Mouse (Mus musculus): ENCODE data around the gene Luc7l2. TPM values are rescaled to one million over a fixed set of nuclear protein-coding genes. Genes with fewer than 3 reads are reported as not detected.
A peak's percentile ranks its signal among the peaks of the same experiment; 100 is the strongest.

Luc7l2 gene
- polyA plus RNA-seq, 1 experiment from 2014 or later, result 43.1 TPM

- ATAC-seq (ENCODE audit: low read depth), result no peak
- Histone ChIP-seq H3K4me1 (ENCODE audit: control insufficient read depth, insufficient read depth, low read length) (no peaks in the 10 kb centered on the region), H3K9me3 (ENCODE audit: control insufficient read depth, low read length) (no peaks in the 10 kb centered on the region), H3K36me3 (ENCODE audit: control insufficient read depth, insufficient read depth, low read length) (peaks cover 64% of the 10 kb centered on the region), H3K4me2 (ENCODE audit: low read depth, low read length) (no peak overlapping the region), H3K9ac (ENCODE audit: low read depth, low read length) (no peak overlapping the region), H3K4me3 (ENCODE audit: low read depth, low read length) (no peak overlapping the region), H3K27me3 (replicated peaks; ENCODE audit: control insufficient read depth, insufficient read depth, low read length) (no peaks in the 10 kb centered on the region), H3K27ac (replicated peaks; ENCODE audit: low read depth, low read length) (no peak overlapping the region)
- 80% methylated on average over 2 of the region's 2 CpGs for WGBS
- DNase-seq (ENCODE audit: low spot score), result no peak
These were observed 58.8 kb downstream of the Luc7l2 start for GRCm38 (mm10) chr6:38609892-38610291.

GRCm38 (mm10) chr6:38622406-38622805 is 71.3 kb downstream of the Luc7l2 start:
- H3K4me1 ChIP-seq (ENCODE audit: control insufficient read depth, insufficient read depth, low read length), result no peaks in the 10 kb centered on the region; the same call in 1 of the 2 replicates
- no peak overlapping the region for H3K4me3 ChIP-seq (ENCODE audit: low read depth, low read length)
- no peak overlapping the region for H3K9ac ChIP-seq (ENCODE audit: low read depth, low read length)
- H3K4me2 ChIP-seq (ENCODE audit: low read depth, low read length), result no peak overlapping the region
- no peaks in the 10 kb centered on the region for H3K27me3 ChIP-seq (replicated peaks; ENCODE audit: control insufficient read depth, insufficient read depth, low read length)
- no peak overlapping the region for H3K27ac ChIP-seq (replicated peaks; ENCODE audit: low read depth, low read length)
- 0 out of 2 replicates have a peak, but pooled peaks cover 9% of the 10 kb centered on the region for H3K9me3 ChIP-seq (ENCODE audit: control insufficient read depth, low read length)
- no peak for ATAC-seq (ENCODE audit: low read depth)
- H3K36me3 ChIP-seq (ENCODE audit: control insufficient read depth, insufficient read depth, low read length), result peaks cover 38% of the 10 kb centered on the region
- WGBS, result 93% methylated on average over 1 of the region's 1 CpGs
- no peak for DNase-seq (ENCODE audit: low spot score)

DNA sequence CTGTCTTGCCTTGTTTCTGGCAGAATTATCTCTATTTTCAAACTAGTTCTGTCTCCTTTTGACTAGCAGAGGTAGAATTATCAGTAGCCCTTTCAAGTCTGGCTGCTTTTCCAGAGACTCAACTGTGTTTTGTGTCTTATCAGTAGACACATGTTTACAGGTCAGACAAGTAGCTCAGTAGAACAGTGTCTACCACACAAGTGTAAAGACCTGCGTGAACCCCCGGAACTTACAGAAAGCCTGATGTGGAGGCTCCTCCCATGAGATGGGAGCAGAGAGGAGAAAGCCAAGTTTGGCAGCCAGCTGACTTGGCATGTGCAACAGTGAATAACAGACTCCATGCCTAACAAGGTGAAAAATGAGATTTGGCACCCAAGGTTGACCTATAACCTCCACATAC is 72.3 kb downstream of the Luc7l2 start:
- 85% methylated on average over 2 of the region's 2 CpGs for WGBS
- H3K36me3 ChIP-seq (ENCODE audit: control insufficient read depth, insufficient read depth, low read length), result peaks cover 35% of the 10 kb centered on the region
- H3K4me2 ChIP-seq (ENCODE audit: low read depth, low read length), result no peak overlapping the region
- H3K4me1 ChIP-seq (ENCODE audit: control insufficient read depth, insufficient read depth, low read length), result no peaks in the 10 kb centered on the region; the same call in 1 of the 2 replicates
- no peak overlapping the region for H3K27ac ChIP-seq (replicated peaks; ENCODE audit: low read depth, low read length)
- no peak overlapping the region for H3K4me3 ChIP-seq (ENCODE audit: low read depth, low read length)
- no peaks in the 10 kb centered on the region for H3K27me3 ChIP-seq (replicated peaks; ENCODE audit: control insufficient read depth, insufficient read depth, low read length)
- H3K9me3 ChIP-seq (ENCODE audit: control insufficient read depth, low read length), result no peaks in the 10 kb centered on the region
- DNase-seq (ENCODE audit: low spot score) (no peak), ATAC-seq (ENCODE audit: low read depth) (no peak)
- H3K9ac ChIP-seq (ENCODE audit: low read depth, low read length), result no peak overlapping the region

DNA sequence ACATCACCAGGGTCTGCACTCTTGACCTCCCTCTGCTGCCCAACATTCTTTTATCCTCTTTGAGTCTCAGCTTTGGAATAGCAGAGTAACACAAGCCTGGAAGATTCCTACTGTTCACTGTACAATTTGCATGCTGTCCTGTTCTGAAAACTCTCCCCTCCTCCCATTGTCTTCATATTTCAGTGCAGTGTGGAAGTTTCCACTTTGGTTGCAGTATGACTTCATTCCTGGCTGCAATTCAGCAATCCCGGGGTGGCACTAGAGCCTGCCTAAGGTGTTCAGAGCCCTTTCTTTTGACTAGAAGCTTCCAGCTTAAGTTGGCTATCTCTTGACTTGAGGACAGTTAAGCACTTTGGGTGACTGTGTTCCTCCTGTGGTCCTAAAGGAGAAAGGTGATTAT is 73.3 kb downstream of the Luc7l2 start:
- no peaks in the 10 kb centered on the region; the same call in 1 of the 2 replicates for H3K4me1 ChIP-seq (ENCODE audit: control insufficient read depth, insufficient read depth, low read length)
- peak; percentile 33 for DNase-seq (ENCODE audit: low spot score)
- no peaks in the 10 kb centered on the region for H3K9me3 ChIP-seq (ENCODE audit: control insufficient read depth, low read length)
- H3K36me3 ChIP-seq (ENCODE audit: control insufficient read depth, insufficient read depth, low read length), result peaks cover 25% of the 10 kb centered on the region
- H3K9ac ChIP-seq (ENCODE audit: low read depth, low read length), result no peak overlapping the region
- H3K4me3 ChIP-seq (ENCODE audit: low read depth, low read length), result no peak overlapping the region
- no peak overlapping the region for H3K27ac ChIP-seq (replicated peaks; ENCODE audit: low read depth, low read length)
- no peaks in the 10 kb centered on the region for H3K27me3 ChIP-seq (replicated peaks; ENCODE audit: control insufficient read depth, insufficient read depth, low read length)
- no peak for ATAC-seq (ENCODE audit: low read depth)
- H3K4me2 ChIP-seq (ENCODE audit: low read depth, low read length), result no peak overlapping the region
- WGBS, result 48% methylated on average over 1 of the region's 1 CpGs

DNA sequence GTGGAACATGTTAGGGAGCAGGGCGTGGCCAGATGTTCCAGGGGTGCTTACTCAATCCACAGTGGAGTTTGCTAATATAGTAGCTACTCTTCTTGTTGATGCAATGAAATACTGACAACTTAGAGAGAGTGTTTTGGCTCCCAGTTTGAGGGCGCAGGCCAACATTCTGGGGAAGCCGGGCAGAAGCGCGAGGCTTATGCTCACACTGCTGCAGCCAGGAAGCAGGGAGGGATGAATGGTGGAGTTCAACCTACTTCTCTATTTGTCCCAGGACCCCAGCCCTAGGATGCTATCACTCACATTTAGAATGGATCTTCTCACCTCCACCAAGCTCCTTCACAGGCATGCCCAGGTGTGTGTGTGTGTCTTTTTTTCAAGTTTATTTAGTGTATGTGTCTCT is 75.0 kb downstream of the Luc7l2 start:
- Histone ChIP-seq H3K36me3 (ENCODE audit: control insufficient read depth, insufficient read depth, low read length) (0 out of 2 replicates have a peak, but pooled peaks cover 14% of the 10 kb centered on the region), H3K4me2 (ENCODE audit: low read depth, low read length) (no peak overlapping the region), H3K9me3 (ENCODE audit: control insufficient read depth, low read length) (no peaks in the 10 kb centered on the region), H3K9ac (ENCODE audit: low read depth, low read length) (no peak overlapping the region), H3K4me3 (ENCODE audit: low read depth, low read length) (no peak overlapping the region), H3K4me1 (ENCODE audit: control insufficient read depth, insufficient read depth, low read length) (no peaks in the 10 kb centered on the region; the same call in 1 of the 2 replicates), H3K27me3 (replicated peaks; ENCODE audit: control insufficient read depth, insufficient read depth, low read length) (no peaks in the 10 kb centered on the region), H3K27ac (replicated peaks; ENCODE audit: low read depth, low read length) (no peak overlapping the region)
- 96% methylated on average over 5 of the region's 5 CpGs for WGBS
- no peak for ATAC-seq (ENCODE audit: low read depth)
- no peak for DNase-seq (ENCODE audit: low spot score)

- H3K4me1 ChIP-seq (ENCODE audit: control insufficient read depth, insufficient read depth, low read length), result no peaks in the 10 kb centered on the region; the same call in 1 of the 2 replicates
- no peak overlapping the region for H3K27ac ChIP-seq (replicated peaks; ENCODE audit: low read depth, low read length)
- ATAC-seq (ENCODE audit: low read depth) (no peak), DNase-seq (ENCODE audit: low spot score) (no peak)
- no peak overlapping the region for H3K9ac ChIP-seq (ENCODE audit: low read depth, low read length)
- 92% methylated on average over 4 of the region's 4 CpGs for WGBS
- H3K4me3 ChIP-seq (ENCODE audit: low read depth, low read length), result no peak overlapping the region
- H3K27me3 ChIP-seq (replicated peaks; ENCODE audit: control insufficient read depth, insufficient read depth, low read length), result no peaks in the 10 kb centered on the region
- H3K9me3 ChIP-seq (ENCODE audit: control insufficient read depth, low read length), result no peaks in the 10 kb centered on the region
- H3K36me3 ChIP-seq (ENCODE audit: control insufficient read depth, insufficient read depth, low read length), result 0 out of 2 replicates have a peak, but pooled peaks cover 14% of the 10 kb centered on the region
- H3K4me2 ChIP-seq (ENCODE audit: low read depth, low read length), result no peak overlapping the region
These were observed 75.9 kb downstream of the Luc7l2 start for GRCm38 (mm10) chr6:38627081-38627480.

GRCm38 (mm10) chr6:38627486-38627885 is 76.4 kb downstream of the Luc7l2 start:
- 0 out of 2 replicates have a peak, but pooled peaks cover 14% of the 10 kb centered on the region for H3K36me3 ChIP-seq (ENCODE audit: control insufficient read depth, insufficient read depth, low read length)
- H3K9ac ChIP-seq (ENCODE audit: low read depth, low read length), result no peak overlapping the region
- no peaks in the 10 kb centered on the region for H3K9me3 ChIP-seq (ENCODE audit: control insufficient read depth, low read length)
- no peak overlapping the region for H3K4me3 ChIP-seq (ENCODE audit: low read depth, low read length)
- no peaks in the 10 kb centered on the region; the same call in 1 of the 2 replicates for H3K4me1 ChIP-seq (ENCODE audit: control insufficient read depth, insufficient read depth, low read length)
- ATAC-seq (ENCODE audit: low read depth) (no peak), DNase-seq (ENCODE audit: low spot score) (no peak)
- WGBS, result 71% methylated on average over 4 of the region's 4 CpGs
- H3K4me2 ChIP-seq (ENCODE audit: low read depth, low read length), result no peak overlapping the region
- H3K27me3 ChIP-seq (replicated peaks; ENCODE audit: control insufficient read depth, insufficient read depth, low read length), result no peaks in the 10 kb centered on the region
- no peak overlapping the region for H3K27ac ChIP-seq (replicated peaks; ENCODE audit: low read depth, low read length)

DNA sequence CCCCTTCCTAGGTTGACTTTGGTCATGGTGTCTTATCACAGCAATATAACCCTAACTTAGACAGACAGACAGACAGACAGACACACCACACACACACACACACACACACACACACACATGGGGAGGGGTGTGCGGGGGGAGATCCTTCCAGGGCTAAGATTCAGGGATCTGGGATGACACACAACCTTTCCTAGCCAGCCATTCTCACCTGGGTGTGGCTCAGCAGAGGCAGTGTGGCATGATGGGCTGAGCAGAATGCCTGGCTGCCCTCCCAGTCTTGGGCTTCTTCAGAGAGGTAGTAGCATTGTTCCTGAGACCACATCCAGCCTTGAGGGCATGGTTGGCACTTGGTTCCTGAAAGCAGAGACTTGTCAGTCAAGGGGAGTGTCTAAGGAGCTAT is 78.4 kb downstream of the Luc7l2 start:
- H3K27ac ChIP-seq (replicated peaks; ENCODE audit: low read depth, low read length), result no peak overlapping the region
- no peak overlapping the region for H3K4me3 ChIP-seq (ENCODE audit: low read depth, low read length)
- H3K4me2 ChIP-seq (ENCODE audit: low read depth, low read length), result no peak overlapping the region
- no peaks in the 10 kb centered on the region for H3K9me3 ChIP-seq (ENCODE audit: control insufficient read depth, low read length)
- WGBS, result 81% methylated on average over 1 of the region's 1 CpGs
- H3K27me3 ChIP-seq (replicated peaks; ENCODE audit: control insufficient read depth, insufficient read depth, low read length), result peaks cover 13% of the 10 kb centered on the region
- ATAC-seq (ENCODE audit: low read depth) (no peak), DNase-seq (ENCODE audit: low spot score) (no peak)
- 0 out of 2 replicates have a peak, but pooled peaks cover 7% of the 10 kb centered on the region for H3K36me3 ChIP-seq (ENCODE audit: control insufficient read depth, insufficient read depth, low read length)
- no peaks in the 10 kb centered on the region for H3K4me1 ChIP-seq (ENCODE audit: control insufficient read depth, insufficient read depth, low read length)
- no peak overlapping the region for H3K9ac ChIP-seq (ENCODE audit: low read depth, low read length)

GRCm38 (mm10) chr6:38632826-38633225 is 81.7 kb downstream of the Luc7l2 start:
- H3K27ac ChIP-seq (replicated peaks; ENCODE audit: low read depth, low read length), result no peak overlapping the region
- H3K4me1 ChIP-seq (ENCODE audit: control insufficient read depth, insufficient read depth, low read length), result no peaks in the 10 kb centered on the region
- 84% methylated on average over 2 of the region's 2 CpGs for WGBS
- H3K4me2 ChIP-seq (ENCODE audit: low read depth, low read length), result no peak overlapping the region
- H3K36me3 ChIP-seq (ENCODE audit: control insufficient read depth, insufficient read depth, low read length), result 0 out of 2 replicates have a peak, but pooled peaks cover 4% of the 10 kb centered on the region
- no peak overlapping the region for H3K9ac ChIP-seq (ENCODE audit: low read depth, low read length)
- ATAC-seq (ENCODE audit: low read depth), result no peak
- no peaks in the 10 kb centered on the region for H3K9me3 ChIP-seq (ENCODE audit: control insufficient read depth, low read length)
- H3K27me3 ChIP-seq (replicated peaks; ENCODE audit: control insufficient read depth, insufficient read depth, low read length), result peaks cover 46% of the 10 kb centered on the region
- no peak for DNase-seq (ENCODE audit: low spot score)
- H3K4me3 ChIP-seq (ENCODE audit: low read depth, low read length), result no peak overlapping the region
